Mouse (Mus musculus): ENCODE results near the gene Thbs2. TPM values are rescaled to one million over a fixed set of nuclear protein-coding genes. Genes with fewer than 3 reads are reported as not detected.

Gene Thbs2
- total and polyA plus RNA-seq, 3 experiments, result 0.05 TPM; not detected in 2

- Histone ChIP-seq H3K9me3 (replicated peaks) (no peaks in the 10 kb centered on the region), H3K4me1 (ENCODE audit: insufficient read depth, low read depth, low read length) (no peaks in the 10 kb centered on the region), H3K4me3 (ENCODE audit: low read depth, low read length) (no peak overlapping the region), H3K36me3 (replicated peaks) (no peaks in the 10 kb centered on the region), H3K27me3 (ENCODE audit: insufficient read depth, low read length) (peaks cover 8% of the 10 kb centered on the region)
- DNase-seq (ENCODE audit: low spot score), result no peak
- no peak for ATAC-seq (ENCODE audit: extremely low read depth, insufficient number of reproducible peaks, low FRiP score, poor library complexity, severe bottlenecking)
- TF ChIP-seq GATA1 (IDR thresholded peaks at IDR 0.05; ENCODE audit: borderline replicate concordance, low read length) (no peak), TAL1 (conservative IDR thresholded peaks at IDR 0.05; ENCODE audit: low read depth, low read length) (no peak), GATA2 (IDR thresholded peaks at IDR 0.05; ENCODE audit: borderline replicate concordance, low read depth, low read length) (no peak), CTCF (IDR thresholded peaks at IDR 0.05; ENCODE audit: low read depth, low read length) (no peak), POLR2AphosphoS5 (IDR thresholded peaks at IDR 0.05; ENCODE audit: insufficient replicate concordance, low read depth, low read length) (no peak)
These were observed 34.3 kb downstream of the Thbs2 start for GRCm38 (mm10) chr17:14659746-14660145.

- Histone ChIP-seq H3K4me3 (ENCODE audit: low read depth, low read length) (no peak overlapping the region), H3K36me3 (replicated peaks) (no peaks in the 10 kb centered on the region), H3K4me1 (ENCODE audit: insufficient read depth, low read depth, low read length) (no peaks in the 10 kb centered on the region), H3K27me3 (ENCODE audit: insufficient read depth, low read length) (peaks cover 8% of the 10 kb centered on the region), H3K9me3 (replicated peaks) (no peaks in the 10 kb centered on the region)
- ATAC-seq (ENCODE audit: extremely low read depth, insufficient number of reproducible peaks, low FRiP score, poor library complexity, severe bottlenecking) (no peak), DNase-seq (ENCODE audit: low spot score) (no peak)
- no peak for TF ChIP-seq GATA1 (IDR thresholded peaks at IDR 0.05; ENCODE audit: borderline replicate concordance, low read length)
- no peak for TF ChIP-seq TAL1 (conservative IDR thresholded peaks at IDR 0.05; ENCODE audit: low read depth, low read length)
- TF ChIP-seq POLR2AphosphoS5 (IDR thresholded peaks at IDR 0.05; ENCODE audit: insufficient replicate concordance, low read depth, low read length), result no peak
- no peak for TF ChIP-seq CTCF (IDR thresholded peaks at IDR 0.05; ENCODE audit: low read depth, low read length)
- TF ChIP-seq GATA2 (IDR thresholded peaks at IDR 0.05; ENCODE audit: borderline replicate concordance, low read depth, low read length), result no peak
These were observed 35.9 kb downstream of the Thbs2 start for GRCm38 (mm10) chr17:14658123-14658522.

GRCm38 (mm10) chr17:14657123-14657522, 36.9 kb downstream of the Thbs2 start:
- Histone ChIP-seq H3K27me3 (ENCODE audit: insufficient read depth, low read length) (peaks cover 6% of the 10 kb centered on the region), H3K9me3 (replicated peaks) (no peaks in the 10 kb centered on the region), H3K36me3 (replicated peaks) (no peaks in the 10 kb centered on the region), H3K4me3 (ENCODE audit: low read depth, low read length) (no peak overlapping the region), H3K4me1 (ENCODE audit: insufficient read depth, low read depth, low read length) (no peaks in the 10 kb centered on the region)
- TF ChIP-seq CTCF (IDR thresholded peaks at IDR 0.05; ENCODE audit: low read depth, low read length) (no peak), GATA2 (IDR thresholded peaks at IDR 0.05; ENCODE audit: borderline replicate concordance, low read depth, low read length) (no peak), GATA1 (IDR thresholded peaks at IDR 0.05; ENCODE audit: borderline replicate concordance, low read length) (no peak), TAL1 (conservative IDR thresholded peaks at IDR 0.05; ENCODE audit: low read depth, low read length) (no peak), POLR2AphosphoS5 (IDR thresholded peaks at IDR 0.05; ENCODE audit: insufficient replicate concordance, low read depth, low read length) (no peak)
- DNase-seq (ENCODE audit: low spot score) (no peak), ATAC-seq (ENCODE audit: extremely low read depth, insufficient number of reproducible peaks, low FRiP score, poor library complexity, severe bottlenecking) (no peak)

GRCm38 (mm10) chr17:14654981-14655380, 39.1 kb downstream of the Thbs2 start:
- H3K27me3 ChIP-seq (ENCODE audit: insufficient read depth, low read length), result peaks cover 12% of the 10 kb centered on the region
- TF ChIP-seq CTCF (IDR thresholded peaks at IDR 0.05; ENCODE audit: low read depth, low read length) (no peak), GATA2 (IDR thresholded peaks at IDR 0.05; ENCODE audit: borderline replicate concordance, low read depth, low read length) (no peak), POLR2AphosphoS5 (IDR thresholded peaks at IDR 0.05; ENCODE audit: insufficient replicate concordance, low read depth, low read length) (no peak), GATA1 (IDR thresholded peaks at IDR 0.05; ENCODE audit: borderline replicate concordance, low read length) (no peak), TAL1 (conservative IDR thresholded peaks at IDR 0.05; ENCODE audit: low read depth, low read length) (no peak)
- H3K9me3 ChIP-seq (replicated peaks), result no peaks in the 10 kb centered on the region
- ATAC-seq (ENCODE audit: extremely low read depth, insufficient number of reproducible peaks, low FRiP score, poor library complexity, severe bottlenecking), result no peak
- H3K4me3 ChIP-seq (ENCODE audit: low read depth, low read length), result no peak overlapping the region
- DNase-seq (ENCODE audit: low spot score), result no peak
- no peaks in the 10 kb centered on the region for H3K36me3 ChIP-seq (replicated peaks)
- no peaks in the 10 kb centered on the region for H3K4me1 ChIP-seq (ENCODE audit: insufficient read depth, low read depth, low read length)

- H3K27me3 ChIP-seq (ENCODE audit: insufficient read depth, low read length), result peaks cover 17% of the 10 kb centered on the region; the same call in 1 of the 2 replicates
- ATAC-seq (ENCODE audit: extremely low read depth, insufficient number of reproducible peaks, low FRiP score, poor library complexity, severe bottlenecking) (no peak), DNase-seq (ENCODE audit: low spot score) (no peak)
- H3K9me3 ChIP-seq (replicated peaks), result no peaks in the 10 kb centered on the region
- no peaks in the 10 kb centered on the region for H3K4me1 ChIP-seq (ENCODE audit: insufficient read depth, low read depth, low read length)
- no peak overlapping the region for H3K4me3 ChIP-seq (ENCODE audit: low read depth, low read length)
- TF ChIP-seq TAL1 (conservative IDR thresholded peaks at IDR 0.05; ENCODE audit: low read depth, low read length), result no peak
- no peak for TF ChIP-seq GATA1 (IDR thresholded peaks at IDR 0.05; ENCODE audit: borderline replicate concordance, low read length)
- no peak for TF ChIP-seq POLR2AphosphoS5 (IDR thresholded peaks at IDR 0.05; ENCODE audit: insufficient replicate concordance, low read depth, low read length)
- no peak for TF ChIP-seq GATA2 (IDR thresholded peaks at IDR 0.05; ENCODE audit: borderline replicate concordance, low read depth, low read length)
- no peak for TF ChIP-seq CTCF (IDR thresholded peaks at IDR 0.05; ENCODE audit: low read depth, low read length)
- no peaks in the 10 kb centered on the region for H3K36me3 ChIP-seq (replicated peaks)
These were observed 42.0 kb downstream of the Thbs2 start for GRCm38 (mm10) chr17:14652013-14652412.

- no peak for ATAC-seq (ENCODE audit: extremely low read depth, insufficient number of reproducible peaks, low FRiP score, poor library complexity, severe bottlenecking)
- Histone ChIP-seq H3K27me3 (ENCODE audit: insufficient read depth, low read length) (peaks cover 11% of the 10 kb centered on the region; the same call in 1 of the 2 replicates), H3K4me1 (ENCODE audit: insufficient read depth, low read depth, low read length) (no peaks in the 10 kb centered on the region), H3K36me3 (replicated peaks) (no peaks in the 10 kb centered on the region), H3K4me3 (ENCODE audit: low read depth, low read length) (no peak overlapping the region), H3K9me3 (replicated peaks) (no peaks in the 10 kb centered on the region)
- no peak for TF ChIP-seq TAL1 (conservative IDR thresholded peaks at IDR 0.05; ENCODE audit: low read depth, low read length)
- TF ChIP-seq CTCF (IDR thresholded peaks at IDR 0.05; ENCODE audit: low read depth, low read length), result no peak
- DNase-seq (ENCODE audit: low spot score), result no peak
These were observed 45.9 kb downstream of the Thbs2 start for GRCm38 (mm10) chr17:14647996-14648640.
